Mouse (Mus musculus): ENCODE measurements around the gene Gm6205. TPM values are rescaled to one million over a fixed set of nuclear protein-coding genes. Genes with fewer than 3 reads are reported as not detected.

Gm6205 gene
- polyA plus RNA-seq (2012; rRNA removed) = 0.29 TPM in 1 of 2 replicates, not detected in the other

GRCm38 (mm10) chr5:94648082-94648481, at the start of gene Gm6205:
Gene Gm6205, plus strand, starts transcription at chr5:94648382.

DNA sequence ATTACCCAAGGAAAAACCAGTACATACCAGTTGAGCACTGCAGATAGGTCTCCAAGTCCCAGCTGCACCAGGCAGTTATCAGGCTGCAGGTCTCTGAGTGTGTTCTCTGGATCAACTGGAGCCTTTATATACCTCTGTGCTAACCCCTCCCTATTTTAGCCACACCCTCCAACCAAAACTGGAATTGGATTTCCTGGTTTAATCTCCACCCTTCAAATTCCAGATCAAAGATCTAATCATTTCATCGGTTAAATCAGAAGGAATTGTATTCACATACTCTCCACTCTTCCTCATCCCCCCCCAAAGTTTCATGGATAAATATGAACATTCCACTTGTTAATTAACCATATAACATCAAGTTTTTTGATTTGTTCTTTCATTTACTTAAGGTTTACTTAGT, 31.9 kb upstream of the Gm6205 start, which contains the start of gene Gm3147:
TSS of gene Gm3147 (minus strand) at position 101 of the 400 bp plus-strand sequence.

GRCm38 (mm10) chr5:94623679-94624078, 24.5 kb upstream of the Gm6205 start, which contains the start of gene Gm6509:
Gene Gm6509, plus strand, starts transcription at chr5:94623979.

Other genes starting within 250 kb of the Gm6205 start
- gene Gm7682, start 202.6 kb upstream of the Gm6205 start, polyA plus RNA-seq (2012; rRNA removed) = not detected in 2 replicates
- not detected in 2 replicates for gene Gm3139, start 122.1 kb upstream of the Gm6205 start, polyA plus RNA-seq (2012; rRNA removed)
- not detected in 2 replicates for gene Gm3147, start 32.0 kb upstream of the Gm6205 start, polyA plus RNA-seq (2012; rRNA removed)
- gene Gm6509, start 24.4 kb upstream of the Gm6205 start, polyA plus RNA-seq (2012; rRNA removed) = not detected in 2 replicates
- gene Gm3183, start 217.1 kb downstream of the Gm6205 start, polyA plus RNA-seq (2012; rRNA removed) = 0.14 and 0.45 TPM in 2 replicates

Measured in ovary, adult 2 months (tissue).